9 mouse cellular contexts compared by ENCODE assay signal in genomic region chr2:179916877-179917673, GRCm38 (mm10). TPM values are rescaled to one million over a fixed set of nuclear protein-coding genes. Genes with fewer than 3 reads are reported as not detected.
DNase-seq lines count a peak whose midpoint lies in the region; ATAC-seq and TF ChIP-seq lines count a peak whose summit lies in the region.
"Had no signal": no experiment of that assay in that cellular context is flagged by ENCODE, and none has a peak within 500 bp of the region (broad histone marks: within the 10 kb centered on the region; RNA-seq: fewer than 3 reads in every experiment).

No protein-coding gene starts in this region.

- peak; percentile 26 to 47 for DNase-seq in adrenal gland, postnatal 4 days (ENCODE audit: low spot score in 2 of 2)
- DNase-seq in kidney, postnatal 0 days (ENCODE audit: low spot score) = peak; percentile 83
- peak; percentile 58 for DNase-seq in neural tube, embryonic 11.5 days (ENCODE audit: low spot score)

- no peaks in the 10 kb centered on the region for H3K4me1 ChIP-seq in embryonic facial prominence, embryonic 15.5 days
- H3K4me1 ChIP-seq in heart, embryonic 14.5 days (ENCODE audit: control insufficient read depth in 2 of 2, insufficient read depth in 2 of 2, low read length in 2 of 2) = no peaks in the 10 kb centered on the region
- H3K4me1 ChIP-seq in kidney, postnatal 0 days (replicated peaks; ENCODE audit: insufficient read depth, low read length) = no peaks in the 10 kb centered on the region
- H3K4me1 ChIP-seq in liver, embryonic 12.5 days = no peaks in the 10 kb centered on the region
- peaks cover 13% of the 10 kb centered on the region for H3K4me1 ChIP-seq in neural tube, embryonic 11.5 days (ENCODE audit: control insufficient read depth, insufficient read depth, low read length)
- H3K4me1 ChIP-seq in stomach, embryonic 15.5 days = no peaks in the 10 kb centered on the region
- H3K4me1 ChIP-seq: embryonic facial prominence, embryonic 13.5 days had no signal

- TF ChIP-seq CTCF in C2C12 (IDR thresholded peaks at IDR 0.05; ENCODE audit: control insufficient read depth, insufficient read depth, insufficient read length) = peak; percentile 83
- peak; percentile 81 for TF ChIP-seq CTCF in kidney, postnatal 0 days (IDR thresholded peaks at IDR 0.05; ENCODE audit: low read depth)

- no peaks in the 10 kb centered on the region for H3K27me3 ChIP-seq in C2C12 (ENCODE audit: control insufficient read depth, insufficient read depth, insufficient read length)
- no peaks in the 10 kb centered on the region for H3K27me3 ChIP-seq in embryonic facial prominence, embryonic 15.5 days
- H3K27me3 ChIP-seq in heart, embryonic 14.5 days (ENCODE audit: control insufficient read depth, insufficient read depth, low read length) = no peaks in the 10 kb centered on the region
- no peaks in the 10 kb centered on the region for H3K27me3 ChIP-seq in kidney, postnatal 0 days (ENCODE audit: insufficient read depth, low read length)
- no peaks in the 10 kb centered on the region for H3K27me3 ChIP-seq in liver, embryonic 12.5 days (replicated peaks)
- H3K27me3 ChIP-seq in neural tube, embryonic 11.5 days (ENCODE audit: control insufficient read depth, insufficient read depth, low read length) = no peaks in the 10 kb centered on the region
- H3K27me3 ChIP-seq in stomach, embryonic 15.5 days (replicated peaks) = no peaks in the 10 kb centered on the region
- H3K27me3 ChIP-seq: embryonic facial prominence, embryonic 13.5 days had no signal

- no peak overlapping the region for H3K4me2 ChIP-seq in embryonic facial prominence, embryonic 15.5 days (replicated peaks)
- no peak overlapping the region for H3K4me2 ChIP-seq in heart, embryonic 14.5 days (ENCODE audit: low read length)
- H3K4me2 ChIP-seq in kidney, postnatal 0 days (ENCODE audit: low read length) = no peak overlapping the region
- H3K4me2 ChIP-seq in liver, embryonic 12.5 days = no peak overlapping the region
- H3K4me2 ChIP-seq in neural tube, embryonic 11.5 days (ENCODE audit: low read depth) = no peak overlapping the region
- H3K4me2 ChIP-seq in stomach, embryonic 15.5 days = no peak overlapping the region
- H3K4me2 ChIP-seq: embryonic facial prominence, embryonic 13.5 days had no signal

- H3ac ChIP-seq in C2C12 (ENCODE audit: control insufficient read depth, insufficient read length, low read depth) = no peak overlapping the region

- H3K36me3 ChIP-seq in C2C12 (ENCODE audit: control insufficient read depth, insufficient read depth) = peaks cover 63% of the 10 kb centered on the region
- peaks cover 73% of the 10 kb centered on the region for H3K36me3 ChIP-seq in embryonic facial prominence, embryonic 15.5 days
- peaks cover 90% of the 10 kb centered on the region for H3K36me3 ChIP-seq in heart, embryonic 14.5 days (ENCODE audit: control insufficient read depth, insufficient read depth, low read length)
- peaks cover 50% of the 10 kb centered on the region for H3K36me3 ChIP-seq in kidney, postnatal 0 days (ENCODE audit: insufficient read depth, low read length)
- peaks cover 98% of the 10 kb centered on the region for H3K36me3 ChIP-seq in liver, embryonic 12.5 days
- H3K36me3 ChIP-seq in neural tube, embryonic 11.5 days (ENCODE audit: control insufficient read depth, insufficient read depth, low read length) = peaks cover 18% of the 10 kb centered on the region
- H3K36me3 ChIP-seq in stomach, embryonic 15.5 days = peaks cover 24% of the 10 kb centered on the region

- no peak overlapping the region for H3K9ac ChIP-seq in embryonic facial prominence, embryonic 15.5 days
- no peak overlapping the region for H3K9ac ChIP-seq in heart, embryonic 14.5 days (ENCODE audit: low read length)
- no peak overlapping the region for H3K9ac ChIP-seq in kidney, postnatal 0 days (ENCODE audit: low read depth, low read length)
- no peak overlapping the region for H3K9ac ChIP-seq in liver, embryonic 12.5 days
- no peak overlapping the region for H3K9ac ChIP-seq in neural tube, embryonic 11.5 days (ENCODE audit: low read length)
- H3K9ac ChIP-seq in stomach, embryonic 15.5 days = no peak overlapping the region
- H3K9ac ChIP-seq: embryonic facial prominence, embryonic 13.5 days had no signal

- H3K4me3 ChIP-seq in C2C12 (ENCODE audit: insufficient read depth, poor library complexity, severe bottlenecking) = no peak overlapping the region
- H3K4me3 ChIP-seq in embryonic facial prominence, embryonic 15.5 days (replicated peaks) = no peak overlapping the region
- no peak overlapping the region for H3K4me3 ChIP-seq in heart, embryonic 14.5 days (ENCODE audit: control insufficient read depth in 1 of 2, insufficient read depth in 1 of 2, low read depth in 1 of 2, low read length in 2 of 2)
- H3K4me3 ChIP-seq in kidney, postnatal 0 days (replicated peaks; ENCODE audit: low read depth, low read length) = no peak overlapping the region
- H3K4me3 ChIP-seq in liver, embryonic 12.5 days = no peak overlapping the region
- H3K4me3 ChIP-seq in neural tube, embryonic 11.5 days (ENCODE audit: low read depth, low read length) = no peak overlapping the region
- no peak overlapping the region for H3K4me3 ChIP-seq in stomach, embryonic 15.5 days (replicated peaks)
- H3K4me3 ChIP-seq: embryonic facial prominence, embryonic 13.5 days had no signal

- no peak overlapping the region for H3K27ac ChIP-seq in embryonic facial prominence, embryonic 15.5 days (replicated peaks)
- H3K27ac ChIP-seq in heart, embryonic 14.5 days (replicated peaks in 1 of 2; ENCODE audit: control insufficient read depth in 1 of 2, insufficient read depth in 1 of 2, low read depth in 2 of 2, low read length in 2 of 2) = no peak overlapping the region
- H3K27ac ChIP-seq in kidney, postnatal 0 days = no peak overlapping the region
- no peak overlapping the region for H3K27ac ChIP-seq in liver, embryonic 12.5 days
- no peak overlapping the region for H3K27ac ChIP-seq in neural tube, embryonic 11.5 days (ENCODE audit: low read depth, low read length)
- no peak overlapping the region for H3K27ac ChIP-seq in stomach, embryonic 15.5 days
- H3K27ac ChIP-seq: embryonic facial prominence, embryonic 13.5 days had no signal

- no peaks in the 10 kb centered on the region for H3K79me3 ChIP-seq in C2C12 (ENCODE audit: low read depth)

- ATAC-seq in embryonic facial prominence, embryonic 15.5 days (ENCODE audit: insufficient number of reproducible peaks, low FRiP score, low TSS enrichment, low read depth) = peak; percentile 68; the same call in 1 of the 2 replicates
- ATAC-seq in heart, embryonic 14.5 days (ENCODE audit: insufficient number of reproducible peaks, insufficient read depth, low FRiP score, low read depth) = peak; percentile 33; the same call in 1 of the 2 replicates
- peak; percentile 61 for ATAC-seq in kidney, postnatal 0 days (replicated peaks; ENCODE audit: low FRiP score, low read depth)
- peak; percentile 63 for ATAC-seq in liver, embryonic 12.5 days
- ATAC-seq in neural tube, embryonic 11.5 days (ENCODE audit: insufficient read depth, low FRiP score, low TSS enrichment) = peak; percentile 39; the same call in 1 of the 2 replicates
- ATAC-seq in stomach, embryonic 15.5 days (ENCODE audit: insufficient read depth, low FRiP score, low read depth) = peak; percentile 64; the same call in 1 of the 2 replicates

- WGBS in embryonic facial prominence, embryonic 15.5 days = 27% methylated on average over 5 of the region's 5 CpGs
- 30% methylated on average over 5 of the region's 5 CpGs for WGBS in heart, embryonic 14.5 days
- 22% methylated on average over 5 of the region's 5 CpGs for WGBS in kidney, postnatal 0 days
- 43% methylated on average over 5 of the region's 5 CpGs for WGBS in liver, embryonic 12.5 days (ENCODE audit: insufficient replicate concordance)
- 38% methylated on average over 5 of the region's 5 CpGs for WGBS in neural tube, embryonic 11.5 days
- WGBS in stomach, embryonic 15.5 days = 26% methylated on average over 5 of the region's 5 CpGs

- no peaks in the 10 kb centered on the region for H3K79me2 ChIP-seq in C2C12 (ENCODE audit: control insufficient read depth, insufficient read depth)

- no peaks in the 10 kb centered on the region for H3K9me3 ChIP-seq in embryonic facial prominence, embryonic 15.5 days (replicated peaks)
- peaks cover 5% of the 10 kb centered on the region; the same call in 1 of the 2 replicates for H3K9me3 ChIP-seq in heart, embryonic 14.5 days (ENCODE audit: control insufficient read depth, low read length)
- no peaks in the 10 kb centered on the region for H3K9me3 ChIP-seq in kidney, postnatal 0 days (replicated peaks; ENCODE audit: low read length)
- H3K9me3 ChIP-seq in liver, embryonic 12.5 days (replicated peaks) = no peaks in the 10 kb centered on the region
- no peaks in the 10 kb centered on the region for H3K9me3 ChIP-seq in neural tube, embryonic 11.5 days (ENCODE audit: control insufficient read depth, low read length)
- H3K9me3 ChIP-seq in stomach, embryonic 15.5 days = no peaks in the 10 kb centered on the region; the same call in 1 of the 2 replicates
- H3K9me3 ChIP-seq: embryonic facial prominence, embryonic 13.5 days had no signal

TF ChIP-seq in C2C12, 6 proteins besides CTCF, POLR2A, EP300 and RAD21:
- TF ChIP-seq FOSL1 (IDR thresholded peaks at IDR 0.05; ENCODE audit: insufficient read depth, low read length, poor library complexity, severe bottlenecking) (no peak), MAX (IDR thresholded peaks at IDR 0.05) (no peak), CEBPB (IDR thresholded peaks at IDR 0.05; ENCODE audit: low read depth) (no peak), MYOD1 (IDR thresholded peaks at IDR 0.05; ENCODE audit: control insufficient read depth, insufficient read length, low read depth) (no peak), USF1 (IDR thresholded peaks at IDR 0.05; ENCODE audit: low read depth) (no peak), MYOG (IDR thresholded peaks at IDR 0.05; ENCODE audit: control insufficient read depth, extremely low read depth, insufficient read length) (no peak)
TF ChIP-seq in C2C12: peak in this region for 0.

RNA-seq across cellular contexts. Expression of gene Taf4, which starts 59.4 kb away (rescaled TPM):
- 6.9 TPM for polyA plus RNA-seq in C2C12 (2012; fragmentation: generic; extraction: Trizol)
- 10 to 100 TPM; 22.7 to 26.0 TPM for total RNA-seq in adrenal gland, postnatal 4 days (2021)
- 2.9 and 3.6 TPM in 2 replicates for polyA plus RNA-seq in embryonic facial prominence, embryonic 15.5 days (2015; fragmentation: Nextera tagmentation; extraction: Ambion mirVana)
- 3.3 and 3.4 TPM in 2 replicates for polyA plus RNA-seq in heart, embryonic 14.5 days (2014; fragmentation: Nextera tagmentation; extraction: Ambion mirVana)
- 3.3 and 3.5 TPM in 2 replicates for polyA plus RNA-seq in kidney, postnatal 0 days (2015; fragmentation: Nextera tagmentation; extraction: Ambion mirVana)
- 2.2 and 2.6 TPM in 2 replicates for polyA plus RNA-seq in liver, embryonic 12.5 days (2016; fragmentation: Nextera tagmentation; extraction: Ambion mirVana)
- 5.5 and 6.2 TPM in 2 replicates for polyA plus RNA-seq in neural tube, embryonic 11.5 days (2014; fragmentation: Nextera tagmentation; extraction: Ambion mirVana)
- polyA plus RNA-seq in stomach, embryonic 15.5 days (2015; fragmentation: Nextera tagmentation; extraction: Ambion mirVana) = 3.6 and 3.7 TPM in 2 replicates
